Mouse (Mus musculus) myocyte (in vitro differentiated cells): Measurements from ENCODE around the gene Dhx37.

Experiments used
- CEBPB ChIP-seq: IDR thresholded peaks from 2 replicates; pipeline ENCODE4 v1.6.1; 2011; ENCODE audit warnings: mild to moderate bottlenecking, moderate library complexity; ENCODE audit not compliant: poor library complexity, insufficient read depth, severe bottlenecking
- E2F4 ChIP-seq: IDR thresholded peaks from one replicate; pipeline ENCODE4 v1.6.1; 2011; ENCODE audit warnings: mild to moderate bottlenecking, control low read depth, moderate library complexity; ENCODE audit not compliant: insufficient read depth
- MAX ChIP-seq: IDR thresholded peaks from one replicate; pipeline ENCODE4 v1.6.1; 2011; ENCODE audit warnings: low read depth, mild to moderate bottlenecking, control low read depth
- MYOD1 ChIP-seq, 3 experiments: IDR thresholded peaks; one replicate each; pipeline ENCODE4 v1.6.1; 2011; ENCODE audit warnings: control low read depth in 2 of 3, low read depth in 2 of 3, mild to moderate bottlenecking in 2 of 3, moderate library complexity in 1 of 3; ENCODE audit not compliant: insufficient read length in 2 of 3, control insufficient read depth in 1 of 3
- MYOG ChIP-seq, 3 experiments: IDR thresholded peaks; one replicate each; pipeline ENCODE4 v1.6.1; 2011; ENCODE audit warnings: control low read depth in 2 of 3, low read depth in 2 of 3, mild to moderate bottlenecking in 2 of 3; ENCODE audit not compliant: insufficient read length in 2 of 3, control insufficient read depth in 1 of 3, insufficient read depth in 1 of 3
- POLR2A ChIP-seq: IDR thresholded peaks from one replicate; pipeline ENCODE4 v1.6.1; 2011; ENCODE audit warnings: low read depth, mild to moderate bottlenecking, control low read depth, moderate library complexity; ENCODE audit not compliant: insufficient read length
- POLR2AphosphoS2 ChIP-seq: IDR thresholded peaks from one replicate; pipeline ENCODE4 v1.6.1; 2011; ENCODE audit warnings: low read depth, control low read depth; ENCODE audit not compliant: insufficient read length
- REST ChIP-seq: IDR thresholded peaks from one replicate; pipeline ENCODE4 v1.6.1; 2011; ENCODE audit warnings: mild to moderate bottlenecking, control low read depth, moderate library complexity; ENCODE audit not compliant: insufficient read depth, insufficient read length
- SRF ChIP-seq: IDR thresholded peaks from one replicate; pipeline ENCODE4 v1.6.1; 2011; ENCODE audit warnings: low read depth; ENCODE audit not compliant: control insufficient read depth, insufficient read length
- TCF12 ChIP-seq: IDR thresholded peaks from one replicate; pipeline ENCODE4 v1.6.1; 2011; ENCODE audit warnings: mild to moderate bottlenecking, control low read depth; ENCODE audit not compliant: poor library complexity, insufficient read depth, severe bottlenecking
- TCF3 ChIP-seq: IDR thresholded peaks from one replicate; pipeline ENCODE4 v1.6.1; 2011; ENCODE audit warnings: low read depth, control low read depth; ENCODE audit not compliant: insufficient read length
- USF1 ChIP-seq: IDR thresholded peaks from one replicate; pipeline ENCODE4 v1.6.1; 2011; ENCODE audit warnings: low read depth, mild to moderate bottlenecking, control low read depth, moderate library complexity

DNA sequence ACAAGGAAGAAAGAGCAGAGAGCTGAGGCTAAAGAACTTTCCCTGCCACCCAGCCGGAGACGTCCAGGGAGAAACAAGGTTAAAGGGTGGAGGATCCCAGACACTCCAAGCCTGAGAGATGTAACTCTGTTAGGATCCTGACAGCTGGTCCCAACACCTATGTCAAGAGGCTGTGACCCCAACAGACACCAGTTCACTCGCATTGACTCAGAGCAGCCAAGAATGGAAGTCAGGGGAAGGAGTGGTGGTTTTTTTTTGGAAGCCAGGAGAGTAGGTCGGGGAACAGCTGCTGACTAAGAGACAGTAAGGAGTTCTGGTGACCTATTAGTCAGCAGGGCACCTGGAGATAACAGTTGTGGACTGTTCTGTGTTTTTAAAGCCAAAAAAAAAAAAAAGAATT lies 61.9 kb downstream of the Dhx37 start:
- TF ChIP-seq POLR2AphosphoS2 = no peak
- TF ChIP-seq POLR2A = no peak
- TF ChIP-seq MAX = no peak
- no peak for TF ChIP-seq E2F4
- TF ChIP-seq MYOG (IDR thresholded peaks at IDR 0.05; ENCODE audit: control insufficient read depth in 1 of 3, insufficient read depth in 1 of 3, insufficient read length in 2 of 3, low read depth in 2 of 3) = peak in 2 of 3 experiments; percentile 48 to 64
- no peak for TF ChIP-seq REST
- no peak for TF ChIP-seq CEBPB
- TF ChIP-seq USF1 = no peak
- no peak for TF ChIP-seq TCF12
- TF ChIP-seq MYOD1 (IDR thresholded peaks at IDR 0.05; ENCODE audit: control insufficient read depth in 1 of 3, insufficient read length in 2 of 3, low read depth in 2 of 3) = peak in 1 of 3 experiments; percentile 75
- TF ChIP-seq TCF3 = no peak
- no peak for TF ChIP-seq SRF
